Mouse (Mus musculus) embryonic facial prominence, embryonic 10.5 days (tissue): ENCODE data around the gene Olfr313. TPM values are rescaled to one million over a fixed set of nuclear protein-coding genes. Genes with fewer than 3 reads are reported as not detected.
"Not testable (repeated sequence)": the region's sequence is repeated elsewhere in the genome, so short reads cannot be mapped to it uniquely, and the experiment has no call there.

Source experiments
- DNase-seq: peaks from one replicate; pipeline ENCODE4 v3.0.0-alpha.2; 2017; ENCODE audit warnings: low spot score
- H3K27ac ChIP-seq: fragments of 300-500 bp; sonication (generic); replicated peaks from 2 replicates; pipeline ENCODE4 v1.5.1; 2016; ENCODE audit warnings: mild to moderate bottlenecking
- H3K27me3 ChIP-seq: fragments of 300-500 bp; sonication (generic); replicated peaks from 2 replicates; pipeline ENCODE4 v1.6.1; 2016; ENCODE audit warnings: low read depth, mild to moderate bottlenecking; ENCODE audit not compliant: poor library complexity, severe bottlenecking
- H3K36me3 ChIP-seq: fragments of 300-500 bp; sonication (generic); replicated peaks from 2 replicates; pipeline ENCODE4 v1.6.1; 2016; ENCODE audit warnings: mild to moderate bottlenecking, moderate library complexity
- H3K4me1 ChIP-seq: fragments of 300-500 bp; sonication (generic); 2 replicates; pipeline ENCODE4 v1.6.1; 2016
- H3K4me3 ChIP-seq: fragments of 300-500 bp; sonication (generic); 2 replicates; pipeline ENCODE4 v1.5.1; 2016; ENCODE audit warnings: mild to moderate bottlenecking, moderate library complexity
- H3K9me3 ChIP-seq: fragments of 300-500 bp; sonication (generic); 2 replicates; pipeline ENCODE4 v1.6.1; 2016; ENCODE audit warnings: mild to moderate bottlenecking
- WGBS: fragments of 180-500 bp; shearing (Covaris S2); methylation state at CpG from one replicate; pipeline ENCODE4 v1.1.7; 2016; 5-methylcytosine and 5-hydroxymethylcytosine counted together
- polyA plus RNA-seq: library from polyadenylated mRNA; unstranded; fragments of >200 nt; fragmentation: Nextera tagmentation; extraction: Ambion mirVana; gene quantifications from 2 replicates; pipeline ENCODE4 v1.2.1, GENCODE M21; 2016

The Olfr313 gene
- polyA plus RNA-seq = not detected in 2 replicates

GRCm38 (mm10) chr11:58814700-58815099, at the start of gene Olfr313:
Gene Olfr313, plus strand, starts transcription at chr11:58815000.
- not testable (repeated sequence) for H3K9me3 ChIP-seq, H3K36me3 ChIP-seq, DNase-seq, H3K27ac ChIP-seq, H3K4me3 ChIP-seq, H3K27me3 ChIP-seq, H3K4me1 ChIP-seq
- WGBS = 79% methylated on average over 1 of the region's 1 CpGs

GRCm38 (mm10) chr11:58772888-58773287, 41.9 kb upstream of the Olfr313 start, which contains the start of gene Olfr315:
Gene Olfr315, plus strand, starts transcription at chr11:58773188.
- H3K27ac ChIP-seq = no peak within 1 kb of the TSS
- DNase-seq = no peak
- no peaks in the 10 kb centered on the region for H3K9me3 ChIP-seq
- H3K4me1 ChIP-seq = no peaks in the 10 kb centered on the region
- H3K27me3 ChIP-seq = no peaks in the 10 kb centered on the region
- no peak within 1 kb of the TSS for H3K4me3 ChIP-seq
- no peaks in the 10 kb centered on the region for H3K36me3 ChIP-seq

- Histone ChIP-seq H3K27me3 (no peaks in the 10 kb centered on the region), H3K9me3 (no peaks in the 10 kb centered on the region), H3K4me3 (no peak within 1 kb of the TSS), H3K36me3 (no peaks in the 10 kb centered on the region), H3K27ac (no peak within 1 kb of the TSS), H3K4me1 (no peaks in the 10 kb centered on the region)
- WGBS = 84% methylated on average over 6 of the region's 6 CpGs
- DNase-seq = no peak
Observed at GRCm38 (mm10) chr11:58782480-58783089, 32.2 kb upstream of the Olfr313 start, which contains the start of gene Olfr314. Gene Olfr314, plus strand, starts transcription at chr11:58782952.

GRCm38 (mm10) chr11:58784182-58784581, 30.6 kb upstream of the Olfr313 start:
- no peak overlapping the region for H3K4me3 ChIP-seq
- H3K9me3 ChIP-seq = no peaks in the 10 kb centered on the region
- DNase-seq = no peak
- H3K27me3 ChIP-seq = no peaks in the 10 kb centered on the region
- H3K36me3 ChIP-seq = no peaks in the 10 kb centered on the region
- 84% methylated on average over 2 of the region's 2 CpGs for WGBS
- no peaks in the 10 kb centered on the region for H3K4me1 ChIP-seq
- no peak overlapping the region for H3K27ac ChIP-seq

GRCm38 (mm10) chr11:58787651-58788050, 27.1 kb upstream of the Olfr313 start:
- Histone ChIP-seq H3K36me3 (no peaks in the 10 kb centered on the region), H3K27ac (no peak overlapping the region), H3K4me1 (no peaks in the 10 kb centered on the region), H3K4me3 (no peak overlapping the region), H3K9me3 (no peaks in the 10 kb centered on the region), H3K27me3 (no peaks in the 10 kb centered on the region)
- DNase-seq = no peak
- WGBS = 89% methylated on average over 10 of the region's 10 CpGs

- no peak for DNase-seq
- no peaks in the 10 kb centered on the region for H3K27me3 ChIP-seq
- no peaks in the 10 kb centered on the region for H3K4me1 ChIP-seq
- no peak overlapping the region for H3K27ac ChIP-seq
- H3K9me3 ChIP-seq = no peaks in the 10 kb centered on the region
- no peaks in the 10 kb centered on the region for H3K36me3 ChIP-seq
- no peak overlapping the region for H3K4me3 ChIP-seq
- WGBS = 84% methylated on average over 8 of the region's 8 CpGs
Observed at GRCm38 (mm10) chr11:58788346-58788745, 26.5 kb upstream of the Olfr313 start.

- H3K27me3 ChIP-seq = no peaks in the 10 kb centered on the region
- no peaks in the 10 kb centered on the region for H3K36me3 ChIP-seq
- H3K9me3 ChIP-seq = no peaks in the 10 kb centered on the region
- WGBS = 33% methylated on average over 3 of the region's 3 CpGs
- no peak overlapping the region for H3K27ac ChIP-seq
- H3K4me1 ChIP-seq = no peaks in the 10 kb centered on the region
- no peak for DNase-seq
- no peak overlapping the region for H3K4me3 ChIP-seq
Observed at GRCm38 (mm10) chr11:58789532-58789931, 25.3 kb upstream of the Olfr313 start.

- H3K27ac ChIP-seq = no peak overlapping the region
- DNase-seq = no peak
- H3K9me3 ChIP-seq = no peaks in the 10 kb centered on the region
- H3K27me3 ChIP-seq = no peaks in the 10 kb centered on the region
- H3K4me1 ChIP-seq = no peaks in the 10 kb centered on the region
- no peaks in the 10 kb centered on the region for H3K36me3 ChIP-seq
- no peak overlapping the region for H3K4me3 ChIP-seq
- 59% methylated on average over 2 of the region's 2 CpGs for WGBS
Observed at GRCm38 (mm10) chr11:58790053-58790452, 24.7 kb upstream of the Olfr313 start.

GRCm38 (mm10) chr11:58790646-58791045, 24.2 kb upstream of the Olfr313 start:
- Histone ChIP-seq H3K9me3 (no peaks in the 10 kb centered on the region), H3K4me1 (no peaks in the 10 kb centered on the region), H3K27me3 (no peaks in the 10 kb centered on the region), H3K4me3 (no peak overlapping the region), H3K36me3 (no peaks in the 10 kb centered on the region), H3K27ac (no peak overlapping the region)
- 91% methylated on average over 6 of the region's 6 CpGs for WGBS
- no peak for DNase-seq

GRCm38 (mm10) chr11:58795856-58796255, 18.9 kb upstream of the Olfr313 start:
- H3K27ac ChIP-seq = no peak overlapping the region
- no peaks in the 10 kb centered on the region for H3K4me1 ChIP-seq
- H3K27me3 ChIP-seq = no peaks in the 10 kb centered on the region
- DNase-seq = no peak
- no peak overlapping the region for H3K4me3 ChIP-seq
- 79% methylated on average over 2 of the region's 2 CpGs for WGBS
- H3K9me3 ChIP-seq = no peaks in the 10 kb centered on the region
- no peaks in the 10 kb centered on the region for H3K36me3 ChIP-seq

GRCm38 (mm10) chr11:58796850-58797249, 17.9 kb upstream of the Olfr313 start:
- H3K4me3 ChIP-seq = no peak overlapping the region

GRCm38 (mm10) chr11:58799747-58800146, 15.1 kb upstream of the Olfr313 start:
- H3K27ac ChIP-seq = no peak overlapping the region
- H3K27me3 ChIP-seq = no peaks in the 10 kb centered on the region
- no peak overlapping the region for H3K4me3 ChIP-seq
- no peak for DNase-seq
- no peaks in the 10 kb centered on the region for H3K9me3 ChIP-seq
- H3K36me3 ChIP-seq = no peaks in the 10 kb centered on the region
- 84% methylated on average over 5 of the region's 5 CpGs for whole genome bisulfite sequencing
- H3K4me1 ChIP-seq = peaks cover 15% of the 10 kb centered on the region

More at GRCm38 (mm10) chr11:58796850-58797249, 17.9 kb upstream of the Olfr313 start:
- WGBS = 79% methylated on average over 7 of the region's 7 CpGs
- Histone ChIP-seq H3K9me3 (no peaks in the 10 kb centered on the region), H3K27me3 (no peaks in the 10 kb centered on the region), H3K36me3 (no peaks in the 10 kb centered on the region), H3K27ac (no peak overlapping the region), H3K4me1 (peaks cover 8% of the 10 kb centered on the region)
- DNase-seq = no peak

- Histone ChIP-seq H3K27ac (no peak within 1 kb of the TSS; the same call in 1 of the 2 replicates), H3K36me3 (no peaks in the 10 kb centered on the region), H3K9me3 (no peaks in the 10 kb centered on the region), H3K4me3 (peak within 1 kb of the TSS; percentile 28; the same call in 1 of the 2 replicates), H3K27me3 (no peaks in the 10 kb centered on the region), H3K4me1 (peaks cover 15% of the 10 kb centered on the region)
- DNase-seq = peak; percentile 55
- WGBS = 38% methylated on average over 14 of the region's 14 CpGs
Observed at GRCm38 (mm10) chr11:58801558-58802228, 13.1 kb upstream of the Olfr313 start, which contains the start of gene Fam183b. Gene Fam183b, minus strand, starts transcription at chr11:58801960.
